Mouse (Mus musculus) hindbrain, embryonic 14.5 days (tissue): ENCODE results near the gene Gm45808. TPM values are rescaled to one million over a fixed set of nuclear protein-coding genes. Genes with fewer than 3 reads are reported as not detected.

ENCODE experiments used
- ATAC-seq: fragments of 200-750 bp; cut with Nextera tagmentation; 2 replicates; pipeline ENCODE4 v1.8.0; 2017; ENCODE audit warnings: moderate number of reproducible peaks, mild to moderate bottlenecking, moderate TSS enrichment, moderate library complexity; ENCODE audit not compliant: low FRiP score
- DNase-seq: peaks from one replicate; pipeline ENCODE4 v3.0.0-alpha.2; 2015; ENCODE audit warnings: low spot score
- H3K27ac ChIP-seq: fragments of 300-500 bp; sonication (generic); 2 replicates; pipeline ENCODE4 v1.5.1; 2014; ENCODE audit warnings: mild to moderate bottlenecking, moderate library complexity
- H3K27me3 ChIP-seq: fragments of 300-500 bp; sonication (generic); 2 replicates; pipeline ENCODE4 v1.6.1; 2014; ENCODE audit warnings: mild to moderate bottlenecking, low read length, mixed read lengths; ENCODE audit not compliant: control insufficient read depth, insufficient read depth
- H3K36me3 ChIP-seq: fragments of 300-500 bp; sonication (generic); replicated peaks from 2 replicates; pipeline ENCODE4 v1.6.1; 2014; ENCODE audit not compliant: control insufficient read depth, insufficient read depth
- H3K4me1 ChIP-seq: fragments of 300-500 bp; sonication (generic); replicated peaks from 2 replicates; pipeline ENCODE4 v1.6.1; 2014; ENCODE audit warnings: antibody characterized with exemption, low read length, mixed read lengths; ENCODE audit not compliant: control insufficient read depth, insufficient read depth
- H3K4me2 ChIP-seq: fragments of 300-500 bp; sonication (generic); replicated peaks from 2 replicates; pipeline ENCODE4 v1.6.1; 2014; ENCODE audit warnings: mild to moderate bottlenecking, moderate library complexity
- H3K4me3 ChIP-seq: fragments of 300-500 bp; sonication (generic); replicated peaks from 2 replicates; pipeline ENCODE4 v1.5.1; 2014; ENCODE audit warnings: mild to moderate bottlenecking, low read length
- H3K9ac ChIP-seq: fragments of 300-500 bp; sonication (generic); 2 replicates; pipeline ENCODE4 v1.6.1; 2014
- H3K9me3 ChIP-seq: fragments of 300-500 bp; sonication (generic); 2 replicates; pipeline ENCODE4 v1.6.1; 2016; ENCODE audit warnings: low read length; ENCODE audit not compliant: control insufficient read depth
- WGBS: fragments of 180-500 bp; shearing (Covaris S2); extraction: QIAGEN DNeasy Blood & Tissue Kit; methylation state at CpG from one replicate; pipeline ENCODE4 v1.1.7; 2014; 5-methylcytosine and 5-hydroxymethylcytosine counted together
- polyA plus RNA-seq: library from polyadenylated mRNA; unstranded; fragments of >200 nt; fragmentation: Nextera tagmentation; extraction: Ambion mirVana; gene quantifications from 2 replicates; pipeline ENCODE4 v1.2.1, GENCODE M21; 2014

The Gm45808 gene
- polyA plus RNA-seq, 1 experiment from 2014 or later, result not detected

- no peak for ATAC-seq
These were observed 27.8 kb upstream of the Gm45808 start for GRCm38 (mm10) chr7:45514411-45514810.

GRCm38 (mm10) chr7:45509912-45510787, 23.5 kb upstream of the Gm45808 start, which contains the start of gene Nucb1:
Nucb1 (minus strand) TSS chr7:45510406.
- 1% methylated on average over 44 of the region's 44 CpGs for WGBS
- peak; percentile 90 for ATAC-seq

More at GRCm38 (mm10) chr7:45514411-45514810, 27.8 kb upstream of the Gm45808 start:
- Histone ChIP-seq H3K27me3 (no peaks in the 10 kb centered on the region), H3K9me3 (no peaks in the 10 kb centered on the region), H3K4me1 (peaks cover 4% of the 10 kb centered on the region), H3K27ac (no peak overlapping the region), H3K4me2 (no peak overlapping the region), H3K9ac (no peak overlapping the region), H3K4me3 (no peak overlapping the region), H3K36me3 (no peaks in the 10 kb centered on the region)
- DNase-seq, result no peak
- WGBS, result 86% methylated on average over 7 of the region's 7 CpGs

GRCm38 (mm10) chr7:45509181-45509882, 22.7 kb upstream of the Gm45808 start:
- H3K9ac ChIP-seq, result peak overlapping the region; percentile 65
- H3K27ac ChIP-seq, result peak overlapping the region; percentile 39; the same call in 1 of the 2 replicates
- ATAC-seq, result peak; percentile 9; the same call in 1 of the 2 replicates
- no peaks in the 10 kb centered on the region for H3K9me3 ChIP-seq
- H3K4me2 ChIP-seq, result peak overlapping the region; percentile 94
- peaks cover 27% of the 10 kb centered on the region for H3K36me3 ChIP-seq
- DNase-seq, result no peak
- H3K4me3 ChIP-seq, result peak overlapping the region; percentile 51
- no peaks in the 10 kb centered on the region for H3K27me3 ChIP-seq
- 43% methylated on average over 19 of the region's 19 CpGs for WGBS
- peaks cover 13% of the 10 kb centered on the region for H3K4me1 ChIP-seq

More at GRCm38 (mm10) chr7:45509912-45510787, 23.5 kb upstream of the Gm45808 start, which contains the start of gene Nucb1:
- peak; percentile 91 for DNase-seq
- peak within 1 kb of the TSS; percentile 39 for H3K27ac ChIP-seq
- H3K27me3 ChIP-seq, result no peaks in the 10 kb centered on the region
- H3K4me3 ChIP-seq, result peak within 1 kb of the TSS; percentile 51
- H3K4me2 ChIP-seq, result peak within 1 kb of the TSS; percentile 94
- peak within 1 kb of the TSS; percentile 65 for H3K9ac ChIP-seq
- H3K9me3 ChIP-seq, result no peaks in the 10 kb centered on the region
- peaks cover 13% of the 10 kb centered on the region for H3K4me1 ChIP-seq
- peaks cover 27% of the 10 kb centered on the region for H3K36me3 ChIP-seq

GRCm38 (mm10) chr7:45508561-45508960, 21.9 kb upstream of the Gm45808 start:
- Histone ChIP-seq H3K4me3 (no peak overlapping the region), H3K27me3 (no peaks in the 10 kb centered on the region), H3K27ac (no peak overlapping the region), H3K36me3 (peaks cover 27% of the 10 kb centered on the region), H3K4me2 (peak overlapping the region; percentile 94; the same call in 1 of the 2 replicates), H3K9me3 (no peaks in the 10 kb centered on the region), H3K4me1 (peaks cover 13% of the 10 kb centered on the region), H3K9ac (no peak overlapping the region)
- DNase-seq (no peak), ATAC-seq (no peak)
- 82% methylated on average over 6 of the region's 6 CpGs for WGBS

- H3K4me1 ChIP-seq, result peaks cover 13% of the 10 kb centered on the region
- H3K36me3 ChIP-seq, result peaks cover 34% of the 10 kb centered on the region
- H3K9me3 ChIP-seq, result no peaks in the 10 kb centered on the region
- H3K9ac ChIP-seq, result no peak overlapping the region
- DNase-seq (no peak), ATAC-seq (no peak)
- no peak overlapping the region for H3K4me3 ChIP-seq
- 93% methylated on average over 6 of the region's 6 CpGs for WGBS
- H3K4me2 ChIP-seq, result no peak overlapping the region
- no peaks in the 10 kb centered on the region for H3K27me3 ChIP-seq
- H3K27ac ChIP-seq, result no peak overlapping the region
These were observed 21.0 kb upstream of the Gm45808 start for GRCm38 (mm10) chr7:45507583-45507982.

- DNase-seq (no peak), ATAC-seq (no peak)
- no peak overlapping the region for H3K9ac ChIP-seq
- H3K4me3 ChIP-seq, result no peak overlapping the region
- H3K27ac ChIP-seq, result no peak overlapping the region
- WGBS, result 96% methylated on average over 6 of the region's 6 CpGs
- no peak overlapping the region for H3K4me2 ChIP-seq
- H3K9me3 ChIP-seq, result no peaks in the 10 kb centered on the region
- peaks cover 90% of the 10 kb centered on the region for H3K36me3 ChIP-seq
- H3K4me1 ChIP-seq, result no peaks in the 10 kb centered on the region
- H3K27me3 ChIP-seq, result no peaks in the 10 kb centered on the region
These were observed 11.8 kb upstream of the Gm45808 start for GRCm38 (mm10) chr7:45498427-45498826.

- H3K4me2 ChIP-seq, result no peak overlapping the region
- no peak for DNase-seq
- WGBS, result 82% methylated on average over 9 of the region's 9 CpGs
- peaks cover 4% of the 10 kb centered on the region; the same call in 1 of the 2 replicates for H3K4me1 ChIP-seq
- no peak overlapping the region for H3K4me3 ChIP-seq
- H3K36me3 ChIP-seq, result peaks cover 77% of the 10 kb centered on the region
- ATAC-seq, result no peak
- no peaks in the 10 kb centered on the region for H3K9me3 ChIP-seq
- no peaks in the 10 kb centered on the region for H3K27me3 ChIP-seq
- no peak overlapping the region for H3K27ac ChIP-seq
- no peak overlapping the region for H3K9ac ChIP-seq
These were observed 7.9 kb upstream of the Gm45808 start for GRCm38 (mm10) chr7:45494548-45494947.

- no peak for ATAC-seq
- Histone ChIP-seq H3K9me3 (no peaks in the 10 kb centered on the region), H3K4me2 (no peak overlapping the region), H3K9ac (no peak overlapping the region), H3K4me3 (no peak overlapping the region), H3K27ac (no peak overlapping the region), H3K27me3 (no peaks in the 10 kb centered on the region), H3K36me3 (peaks cover 61% of the 10 kb centered on the region), H3K4me1 (peaks cover 11% of the 10 kb centered on the region; the same call in 1 of the 2 replicates)
- no peak for DNase-seq
- WGBS, result 98% methylated on average over 5 of the region's 5 CpGs
These were observed 6.3 kb upstream of the Gm45808 start for GRCm38 (mm10) chr7:45492951-45493350.

GRCm38 (mm10) chr7:45492225-45492844, 5.7 kb upstream of the Gm45808 start:
- WGBS, result 93% methylated on average over 8 of the region's 8 CpGs
- ATAC-seq (no peak), DNase-seq (no peak)
- H3K27me3 ChIP-seq, result no peaks in the 10 kb centered on the region
- H3K9ac ChIP-seq, result no peak overlapping the region
- H3K9me3 ChIP-seq, result no peaks in the 10 kb centered on the region
- no peak overlapping the region for H3K4me3 ChIP-seq
- no peak overlapping the region for H3K27ac ChIP-seq
- H3K4me2 ChIP-seq, result no peak overlapping the region
- H3K4me1 ChIP-seq, result peaks cover 11% of the 10 kb centered on the region; the same call in 1 of the 2 replicates
- H3K36me3 ChIP-seq, result peaks cover 54% of the 10 kb centered on the region
